Mouse (Mus musculus): ENCODE measurements around the gene Mettl7a3. TPM values are rescaled to one million over a fixed set of nuclear protein-coding genes. Genes with fewer than 3 reads are reported as not detected.

Mettl7a3 gene
- not detected for polyA plus RNA-seq (2012; fragmentation: generic; extraction: Trizol)
- long read RNA-seq, experiment 1, result 0 reads
- long read RNA-seq, experiment 2, result 0 reads

DNA sequence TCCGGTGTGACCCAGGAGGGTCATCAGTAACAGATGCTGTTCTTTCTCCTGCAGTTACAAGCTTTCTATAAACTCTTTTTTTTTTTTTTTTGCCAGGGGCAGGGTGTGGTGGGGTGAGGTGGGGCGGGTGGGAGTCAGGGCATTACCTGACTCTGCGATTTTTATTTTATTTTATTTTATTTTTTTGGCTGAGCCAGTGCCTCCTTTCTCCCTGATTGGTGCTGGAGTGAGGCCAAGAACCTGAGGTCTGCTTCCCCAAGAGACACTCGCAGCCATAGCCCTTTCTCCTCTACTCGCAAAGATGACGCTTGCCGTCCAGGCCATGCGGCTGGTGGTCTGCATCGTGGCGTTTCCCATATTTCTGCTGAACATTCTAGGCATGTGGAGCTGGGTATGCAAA, at the start of gene Mettl7a3:
Gene Mettl7a3, plus strand, starts transcription at position 301 of the 400 bp plus-strand sequence.
- Histone ChIP-seq H3K36me3 (ENCODE audit: control insufficient read depth, insufficient read depth) (no peaks in the 10 kb centered on the region), H3K79me2 (ENCODE audit: control insufficient read depth, insufficient read depth) (no peaks in the 10 kb centered on the region), H3K27me3 (ENCODE audit: control insufficient read depth, insufficient read depth, insufficient read length) (peaks cover 6% of the 10 kb centered on the region), H3K79me3 (ENCODE audit: low read depth) (no peaks in the 10 kb centered on the region), H3ac (ENCODE audit: control insufficient read depth, insufficient read length, low read depth) (no peak within 1 kb of the TSS), H3K4me3 (ENCODE audit: insufficient read depth, poor library complexity, severe bottlenecking) (no peak within 1 kb of the TSS)
- TF ChIP-seq CEBPB (IDR thresholded peaks at IDR 0.05; ENCODE audit: low read depth) (no peak), CTCF (IDR thresholded peaks at IDR 0.05; ENCODE audit: control insufficient read depth, insufficient read depth, insufficient read length) (no peak), MAX (IDR thresholded peaks at IDR 0.05) (no peak)

DNA sequence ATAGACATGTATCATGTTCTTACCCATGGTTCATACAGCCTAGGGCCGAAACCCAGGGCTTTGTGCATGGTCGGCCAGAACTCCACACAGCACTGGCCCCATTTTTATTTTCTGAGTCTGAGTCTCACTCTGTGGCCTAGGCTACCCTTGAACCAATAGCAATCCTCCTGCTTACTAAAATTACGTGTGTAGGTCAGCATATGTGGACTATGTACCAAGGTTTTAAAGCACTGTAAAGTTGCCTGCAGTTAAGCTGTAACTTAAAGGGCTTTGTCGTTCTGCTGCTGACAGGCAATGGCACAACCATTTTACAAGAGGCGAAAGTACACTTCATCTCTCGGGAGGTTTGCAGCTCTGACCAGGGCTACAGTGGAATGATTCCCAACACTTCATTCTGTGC, 45.7 kb upstream of the Mettl7a3 start:
- Histone ChIP-seq H3K36me3 (ENCODE audit: control insufficient read depth, insufficient read depth) (no peaks in the 10 kb centered on the region), H3K4me3 (ENCODE audit: insufficient read depth, poor library complexity, severe bottlenecking) (no peak overlapping the region), H3K79me3 (ENCODE audit: low read depth) (no peaks in the 10 kb centered on the region), H3K79me2 (ENCODE audit: control insufficient read depth, insufficient read depth) (no peaks in the 10 kb centered on the region), H3K27me3 (ENCODE audit: control insufficient read depth, insufficient read depth, insufficient read length) (peaks cover 4% of the 10 kb centered on the region), H3ac (ENCODE audit: control insufficient read depth, insufficient read length, low read depth) (no peak overlapping the region)
- TF ChIP-seq USF1 (IDR thresholded peaks at IDR 0.05; ENCODE audit: low read depth) (no peak), CEBPB (IDR thresholded peaks at IDR 0.05; ENCODE audit: low read depth) (no peak), MYOG (IDR thresholded peaks at IDR 0.05; ENCODE audit: control insufficient read depth, extremely low read depth, insufficient read length) (no peak), MYOD1 (IDR thresholded peaks at IDR 0.05; ENCODE audit: control insufficient read depth, insufficient read length, low read depth) (no peak), FOSL1 (IDR thresholded peaks at IDR 0.05; ENCODE audit: insufficient read depth, low read length, poor library complexity, severe bottlenecking) (no peak), MAX (IDR thresholded peaks at IDR 0.05) (no peak), CTCF (IDR thresholded peaks at IDR 0.05; ENCODE audit: control insufficient read depth, insufficient read depth, insufficient read length) (no peak)

DNA sequence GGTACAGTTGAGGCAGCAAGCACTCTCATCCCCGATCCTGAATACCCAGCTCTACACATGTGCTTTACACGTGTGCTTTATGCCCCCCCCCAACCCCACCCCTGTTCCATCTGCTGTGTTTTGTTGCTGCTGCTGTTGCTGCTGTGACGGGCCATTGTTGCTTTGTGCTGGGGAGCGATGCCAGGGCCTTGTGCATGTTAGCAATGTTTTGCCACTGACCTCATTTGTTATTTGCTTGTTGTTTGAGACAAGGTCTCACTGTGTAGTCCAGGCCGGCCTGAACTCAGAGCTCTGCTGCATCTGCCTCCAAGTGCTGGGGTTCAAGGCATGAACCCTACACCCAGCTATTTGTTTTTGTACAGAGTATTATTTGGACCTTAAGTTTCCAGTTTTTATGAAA, 43.9 kb upstream of the Mettl7a3 start:
- no peaks in the 10 kb centered on the region for H3K36me3 ChIP-seq (ENCODE audit: control insufficient read depth, insufficient read depth)
- H3K27me3 ChIP-seq (ENCODE audit: control insufficient read depth, insufficient read depth, insufficient read length), result no peaks in the 10 kb centered on the region
- H3K79me3 ChIP-seq (ENCODE audit: low read depth), result no peaks in the 10 kb centered on the region
- no peak for TF ChIP-seq CEBPB (IDR thresholded peaks at IDR 0.05; ENCODE audit: low read depth)
- TF ChIP-seq MAX (IDR thresholded peaks at IDR 0.05), result no peak
- no peak for TF ChIP-seq MYOG (IDR thresholded peaks at IDR 0.05; ENCODE audit: control insufficient read depth, extremely low read depth, insufficient read length)
- no peaks in the 10 kb centered on the region for H3K79me2 ChIP-seq (ENCODE audit: control insufficient read depth, insufficient read depth)
- H3K4me3 ChIP-seq (ENCODE audit: insufficient read depth, poor library complexity, severe bottlenecking), result no peak overlapping the region
- no peak overlapping the region for H3ac ChIP-seq (ENCODE audit: control insufficient read depth, insufficient read length, low read depth)

DNA sequence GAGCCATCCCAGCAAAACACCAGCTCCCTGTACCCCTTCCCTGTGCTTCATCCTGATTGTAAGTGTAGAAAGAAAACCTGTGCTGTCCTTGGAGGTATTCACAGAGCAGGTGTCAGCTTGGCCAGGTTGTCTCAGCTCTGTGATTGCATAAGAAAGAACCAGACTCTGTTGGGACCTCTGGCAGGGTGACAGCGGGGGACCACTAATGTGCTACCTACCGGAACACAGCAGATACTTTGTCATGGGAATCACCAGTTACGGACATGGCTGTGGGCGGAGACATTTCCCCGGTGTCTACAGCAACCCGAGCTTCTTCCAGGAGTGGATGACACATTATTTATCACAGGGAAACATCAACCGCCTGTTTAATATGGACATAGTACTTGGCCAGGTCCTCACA, 42.4 kb upstream of the Mettl7a3 start:
- Histone ChIP-seq H3ac (ENCODE audit: control insufficient read depth, insufficient read length, low read depth) (no peak overlapping the region), H3K79me3 (ENCODE audit: low read depth) (no peaks in the 10 kb centered on the region), H3K36me3 (ENCODE audit: control insufficient read depth, insufficient read depth) (no peaks in the 10 kb centered on the region), H3K4me3 (ENCODE audit: insufficient read depth, poor library complexity, severe bottlenecking) (no peak overlapping the region), H3K27me3 (ENCODE audit: control insufficient read depth, insufficient read depth, insufficient read length) (no peaks in the 10 kb centered on the region), H3K79me2 (ENCODE audit: control insufficient read depth, insufficient read depth) (no peaks in the 10 kb centered on the region)
- TF ChIP-seq MYOD1 (IDR thresholded peaks at IDR 0.05; ENCODE audit: control insufficient read depth, insufficient read length, low read depth), result no peak
- no peak for TF ChIP-seq MYOG (IDR thresholded peaks at IDR 0.05; ENCODE audit: control insufficient read depth, extremely low read depth, insufficient read length)
- TF ChIP-seq USF1 (IDR thresholded peaks at IDR 0.05; ENCODE audit: low read depth), result no peak
- no peak for TF ChIP-seq CTCF (IDR thresholded peaks at IDR 0.05; ENCODE audit: control insufficient read depth, insufficient read depth, insufficient read length)
- no peak for TF ChIP-seq CEBPB (IDR thresholded peaks at IDR 0.05; ENCODE audit: low read depth)
- no peak for TF ChIP-seq MAX (IDR thresholded peaks at IDR 0.05)
- TF ChIP-seq FOSL1 (IDR thresholded peaks at IDR 0.05; ENCODE audit: insufficient read depth, low read length, poor library complexity, severe bottlenecking), result no peak

DNA sequence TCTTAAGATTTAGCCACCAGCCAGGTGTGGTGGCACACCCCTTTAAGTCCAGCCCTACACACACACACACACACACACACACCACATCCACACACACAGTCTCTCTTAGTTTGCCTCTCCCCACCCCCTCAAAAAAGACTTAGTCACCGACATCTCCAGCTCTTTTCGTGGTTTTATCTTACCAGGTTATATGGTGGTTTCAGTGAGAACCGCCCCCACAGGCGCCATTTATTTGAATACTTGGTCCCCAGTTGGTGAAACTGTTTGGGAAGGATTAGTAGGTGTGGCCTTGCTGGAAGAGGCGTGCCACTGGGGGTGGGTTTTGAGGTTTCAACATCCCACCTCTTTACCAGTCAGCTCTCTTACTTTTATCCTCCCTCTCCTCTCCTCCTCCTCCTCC, 36.9 kb upstream of the Mettl7a3 start:
- no peaks in the 10 kb centered on the region for H3K79me2 ChIP-seq (ENCODE audit: control insufficient read depth, insufficient read depth)
- H3K36me3 ChIP-seq (ENCODE audit: control insufficient read depth, insufficient read depth), result no peaks in the 10 kb centered on the region
- no peaks in the 10 kb centered on the region for H3K27me3 ChIP-seq (ENCODE audit: control insufficient read depth, insufficient read depth, insufficient read length)
- no peaks in the 10 kb centered on the region for H3K79me3 ChIP-seq (ENCODE audit: low read depth)
- TF ChIP-seq MYOD1 (IDR thresholded peaks at IDR 0.05; ENCODE audit: control insufficient read depth, insufficient read length, low read depth) (no peak), MAX (IDR thresholded peaks at IDR 0.05) (no peak), USF1 (IDR thresholded peaks at IDR 0.05; ENCODE audit: low read depth) (no peak), FOSL1 (IDR thresholded peaks at IDR 0.05; ENCODE audit: insufficient read depth, low read length, poor library complexity, severe bottlenecking) (no peak), CTCF (IDR thresholded peaks at IDR 0.05; ENCODE audit: control insufficient read depth, insufficient read depth, insufficient read length) (no peak), CEBPB (IDR thresholded peaks at IDR 0.05; ENCODE audit: low read depth) (no peak), MYOG (IDR thresholded peaks at IDR 0.05; ENCODE audit: control insufficient read depth, extremely low read depth, insufficient read length) (no peak)
- no peak overlapping the region for H3K4me3 ChIP-seq (ENCODE audit: insufficient read depth, poor library complexity, severe bottlenecking)
- no peak overlapping the region for H3ac ChIP-seq (ENCODE audit: control insufficient read depth, insufficient read length, low read depth)

DNA sequence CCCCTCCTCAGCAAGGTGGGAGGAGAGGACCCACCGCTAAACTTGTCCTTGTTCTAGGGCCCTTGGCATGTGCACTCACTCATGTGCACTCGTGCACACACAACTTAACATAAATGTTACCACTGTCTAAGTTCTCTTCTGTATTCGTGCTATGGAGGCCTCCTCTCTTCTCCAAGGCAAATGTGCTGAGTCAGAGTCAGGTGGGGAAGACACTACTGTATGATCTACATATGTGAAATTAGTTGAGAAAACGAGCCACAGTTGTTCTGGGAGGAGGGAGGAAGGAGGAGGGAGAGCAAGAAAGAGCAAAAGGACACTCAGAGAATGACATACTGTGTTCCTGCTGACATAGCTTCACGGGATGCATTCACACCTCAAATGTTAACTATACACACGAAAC, 34.2 kb upstream of the Mettl7a3 start:
- TF ChIP-seq CTCF (IDR thresholded peaks at IDR 0.05; ENCODE audit: control insufficient read depth, insufficient read depth, insufficient read length), result no peak
- TF ChIP-seq FOSL1 (IDR thresholded peaks at IDR 0.05; ENCODE audit: insufficient read depth, low read length, poor library complexity, severe bottlenecking), result no peak
- TF ChIP-seq USF1 (IDR thresholded peaks at IDR 0.05; ENCODE audit: low read depth), result no peak
- TF ChIP-seq MYOD1 (IDR thresholded peaks at IDR 0.05; ENCODE audit: control insufficient read depth, insufficient read length, low read depth), result no peak
- TF ChIP-seq CEBPB (IDR thresholded peaks at IDR 0.05; ENCODE audit: low read depth), result no peak
- no peak for TF ChIP-seq MYOG (IDR thresholded peaks at IDR 0.05; ENCODE audit: control insufficient read depth, extremely low read depth, insufficient read length)
- no peak for TF ChIP-seq MAX (IDR thresholded peaks at IDR 0.05)
- Histone ChIP-seq H3ac (ENCODE audit: control insufficient read depth, insufficient read length, low read depth) (no peak overlapping the region), H3K4me3 (ENCODE audit: insufficient read depth, poor library complexity, severe bottlenecking) (no peak overlapping the region), H3K27me3 (ENCODE audit: control insufficient read depth, insufficient read depth, insufficient read length) (no peaks in the 10 kb centered on the region), H3K79me2 (ENCODE audit: control insufficient read depth, insufficient read depth) (no peaks in the 10 kb centered on the region), H3K79me3 (ENCODE audit: low read depth) (no peaks in the 10 kb centered on the region), H3K36me3 (ENCODE audit: control insufficient read depth, insufficient read depth) (no peaks in the 10 kb centered on the region)
